Mouse (Mus musculus) heart, adult 2 months (tissue): ENCODE measurements at regions not wholly inside any gene's neighbourhood (a gene's known extent, or its start where the extent isn't known, plus 50 kb on each side); places are given as distances from the start of the nearest gene placed in this dataset.

Experiments used
- DNase-seq, 2 experiments: peaks; one replicate each; pipeline ENCODE4 v3.0.0; 2021
- H3K27ac ChIP-seq: fragments of 200-600 bp; 2 replicates; pipeline ENCODE4 v1.8.1; 2022
- H3K27me3 ChIP-seq: fragments of 200-500 bp; 2 replicates; pipeline ENCODE4 v1.6.1; 2012; ENCODE audit warnings: mild to moderate bottlenecking, low read length, inconsistent platforms, mixed read lengths; ENCODE audit not compliant: control insufficient read depth, insufficient read depth
- H3K36me3 ChIP-seq: fragments of 200-500 bp; 2 replicates; pipeline ENCODE4 v1.6.1; 2012; ENCODE audit warnings: low read length, inconsistent platforms; ENCODE audit not compliant: control insufficient read depth, insufficient read depth
- H3K4me1 ChIP-seq: fragments of 200-500 bp; 2 replicates; pipeline ENCODE4 v1.6.1; 2011; ENCODE audit warnings: low read length; ENCODE audit not compliant: control insufficient read depth, insufficient read depth
- H3K4me3 ChIP-seq: fragments of 200-600 bp; 2 replicates; pipeline ENCODE4 v1.8.1; 2022
- H3K79me2 ChIP-seq: fragments of 200-500 bp; replicated peaks from 2 replicates; pipeline ENCODE4 v1.6.1; 2012; ENCODE audit warnings: mild to moderate bottlenecking, inconsistent platforms, low read length, moderate library complexity, mixed read lengths; ENCODE audit not compliant: control insufficient read depth, insufficient read depth
- H3K9ac ChIP-seq: fragments of 200-500 bp; 2 replicates; pipeline ENCODE4 v1.6.1; 2012; ENCODE audit warnings: low read depth, mild to moderate bottlenecking, control low read depth, inconsistent platforms, low read length, mixed read lengths
- CTCF ChIP-seq: fragments of 200-600 bp; IDR thresholded peaks from 2 replicates; pipeline ENCODE4 v1.8.1; 2022; ENCODE audit warnings: antibody characterized with exemption, mild to moderate bottlenecking, moderate library complexity
- EP300 ChIP-seq: fragments of 200-500 bp; IDR thresholded peaks from 2 replicates; pipeline ENCODE4 v1.6.1; 2011; ENCODE audit warnings: low read depth, low read length, control low read depth; ENCODE audit not compliant: insufficient read depth
- POLR2A ChIP-seq: fragments of 200-500 bp; IDR thresholded peaks from 2 replicates; pipeline ENCODE4 v1.6.1; 2011; ENCODE audit warnings: mild to moderate bottlenecking, low read depth, low read length, control low read depth; ENCODE audit not compliant: insufficient read depth
- WGBS: fragments of 180-500 bp; shearing (Covaris S2); methylation state at CpG from one replicate; pipeline ENCODE4 v1.1.7; 2018; 5-methylcytosine and 5-hydroxymethylcytosine counted together
- intact Hi-C: fragments of 180-260 bp; cut with DNase I; formaldehyde crosslinking; loops from one replicate; pipeline ENCODE4 v1.15.1; 2025

DNA sequence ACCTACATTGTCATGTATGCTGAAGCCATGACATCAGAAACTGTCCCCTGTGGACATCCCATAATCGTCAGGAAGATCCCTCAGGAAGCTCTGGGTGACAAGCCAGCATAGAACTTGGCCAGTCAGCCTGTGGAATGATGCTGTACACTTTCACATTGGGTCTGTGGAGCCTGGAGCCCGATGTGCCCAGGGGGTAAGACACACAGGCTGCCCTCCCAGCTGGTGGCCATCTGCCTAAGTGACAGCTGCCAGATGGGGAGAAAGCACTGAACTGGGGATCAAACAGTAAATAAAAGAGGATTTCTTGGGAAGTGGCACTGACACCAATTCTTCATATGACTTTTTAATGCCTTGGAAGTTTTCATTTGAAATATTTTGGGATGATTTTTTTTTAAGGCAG is 486.8 kb downstream of the Efnb2 start:
- intact Hi-C loops = no loop called here
- TF ChIP-seq CTCF (no peak), POLR2A (no peak), EP300 (no peak)
- Histone ChIP-seq H3K4me3 (no peak overlapping the region), H3K36me3 (no peaks in the 10 kb centered on the region), H3K27ac (no peak overlapping the region), H3K4me1 (no peaks in the 10 kb centered on the region), H3K27me3 (no peaks in the 10 kb centered on the region), H3K9ac (no peak overlapping the region), H3K79me2 (no peaks in the 10 kb centered on the region)
- no peak for DNase-seq
- 25% methylated on average over 2 of the region's 2 CpGs for WGBS

DNA sequence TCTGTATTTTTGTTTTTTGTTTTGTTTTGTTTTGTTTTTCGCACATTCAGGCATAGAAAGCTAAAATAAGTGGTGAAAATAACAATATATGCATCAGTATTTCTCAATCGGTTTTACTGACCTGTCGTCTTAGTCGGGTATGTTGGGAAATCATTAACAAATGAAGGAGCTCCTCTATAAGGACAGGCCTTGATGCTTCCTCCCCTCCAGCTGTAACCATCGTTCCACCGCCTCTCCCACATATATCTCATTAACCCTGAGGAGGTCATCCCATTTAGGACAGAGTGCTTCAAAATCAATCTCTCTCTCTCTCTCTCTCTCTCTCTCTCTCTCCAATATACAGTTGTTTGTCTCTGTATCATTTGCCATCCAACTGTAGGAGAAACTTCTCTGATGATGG is 492.4 kb downstream of the Efnb2 start:
- WGBS = 77% methylated on average over 6 of the region's 6 CpGs
- intact Hi-C loops = no loop called here
- no peak for TF ChIP-seq CTCF
- no peak for TF ChIP-seq POLR2A
- TF ChIP-seq EP300 = no peak
- H3K27me3 ChIP-seq = no peaks in the 10 kb centered on the region
- no peaks in the 10 kb centered on the region for H3K36me3 ChIP-seq
- no peak overlapping the region for H3K4me3 ChIP-seq
- H3K27ac ChIP-seq = no peak overlapping the region
- DNase-seq = no peak
- no peaks in the 10 kb centered on the region for H3K79me2 ChIP-seq
- no peak overlapping the region for H3K9ac ChIP-seq
- no peaks in the 10 kb centered on the region for H3K4me1 ChIP-seq

DNA sequence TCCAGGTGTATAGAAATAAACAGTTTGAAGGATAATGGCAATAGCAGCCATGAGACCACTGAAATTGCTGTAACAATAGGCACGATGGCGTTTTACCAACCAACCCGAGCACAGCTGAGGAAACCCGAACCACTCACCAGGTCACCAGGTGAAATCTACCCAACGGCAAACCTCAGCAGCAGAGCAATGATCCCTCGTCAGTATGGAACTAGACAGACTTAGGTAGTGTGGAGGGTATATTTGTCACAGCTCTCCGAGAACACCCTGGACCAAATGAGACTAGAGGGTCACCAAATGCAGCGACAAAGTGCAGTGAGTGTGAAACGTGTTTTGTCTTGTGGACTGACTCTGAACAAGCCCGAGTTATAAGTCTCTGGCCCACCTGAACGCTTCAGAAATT is 492.8 kb downstream of the Efnb2 start:
- H3K27ac ChIP-seq = no peak overlapping the region
- no peak for DNase-seq
- no peaks in the 10 kb centered on the region for H3K79me2 ChIP-seq
- no peak for TF ChIP-seq POLR2A
- H3K4me3 ChIP-seq = no peak overlapping the region
- no peaks in the 10 kb centered on the region for H3K36me3 ChIP-seq
- no peaks in the 10 kb centered on the region for H3K27me3 ChIP-seq
- H3K9ac ChIP-seq = no peak overlapping the region
- 88% methylated on average over 11 of the region's 11 CpGs for WGBS
- intact Hi-C loops = no loop called here
- no peaks in the 10 kb centered on the region for H3K4me1 ChIP-seq

DNA sequence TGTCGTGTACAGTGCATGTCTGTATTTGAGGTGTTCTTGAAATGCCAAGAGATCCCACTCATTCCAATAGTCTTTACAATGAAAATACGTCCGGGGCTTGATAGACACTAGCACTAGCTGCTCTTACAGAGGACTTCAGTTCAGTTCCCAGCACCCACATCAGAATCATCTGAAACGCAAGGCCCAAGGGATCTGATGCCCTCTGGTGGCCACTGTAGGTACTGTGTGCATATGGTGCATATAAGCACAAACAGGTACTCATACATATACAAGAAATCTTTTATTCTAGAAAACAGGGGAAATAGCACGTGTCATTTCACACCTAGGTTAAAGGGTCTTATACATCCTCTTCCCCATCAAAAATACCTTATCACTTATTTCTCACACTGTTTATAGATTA is 513.5 kb downstream of the Efnb2 start:
- H3K27me3 ChIP-seq = no peaks in the 10 kb centered on the region
- H3K79me2 ChIP-seq = no peaks in the 10 kb centered on the region
- H3K9ac ChIP-seq = no peak overlapping the region
- no peaks in the 10 kb centered on the region for H3K36me3 ChIP-seq
- intact Hi-C loops = no loop called here
- H3K4me1 ChIP-seq = no peaks in the 10 kb centered on the region
- WGBS = 91% methylated on average over 5 of the region's 5 CpGs
- no peak overlapping the region for H3K27ac ChIP-seq
- TF ChIP-seq CTCF (peak; percentile 32), EP300 (no peak), POLR2A (no peak)
- no peak overlapping the region for H3K4me3 ChIP-seq
- DNase-seq = no peak

DNA sequence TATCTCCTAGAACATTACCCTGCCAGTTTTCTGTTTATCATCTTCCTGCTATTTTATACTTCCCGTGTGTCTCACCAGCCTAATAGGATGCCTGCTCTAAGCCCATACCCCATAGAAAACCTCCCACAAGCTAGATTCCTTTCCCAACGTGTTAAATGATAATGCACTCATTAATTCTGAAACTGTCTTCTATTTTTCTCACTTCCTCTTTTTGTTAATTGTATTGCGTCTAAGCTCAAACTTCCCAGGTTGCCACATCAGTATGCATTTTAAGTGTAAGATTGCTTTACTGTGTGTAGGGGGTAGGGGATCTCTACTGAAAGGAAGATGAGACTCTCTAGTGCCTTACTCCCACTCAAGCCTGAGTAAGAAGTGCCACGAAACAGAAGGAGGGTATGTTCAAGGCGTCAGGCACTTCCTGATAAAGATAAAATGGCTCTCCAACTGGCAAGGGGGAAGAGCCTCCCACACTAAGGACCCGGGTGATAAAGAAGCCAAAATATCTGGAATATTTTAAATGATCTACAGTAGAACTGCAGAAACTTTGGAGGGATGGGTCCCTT is 518.0 kb downstream of the Efnb2 start:
- no peak for TF ChIP-seq CTCF
- WGBS = 21% methylated on average over 6 of the region's 6 CpGs
- H3K27me3 ChIP-seq = no peaks in the 10 kb centered on the region
- no peak overlapping the region for H3K4me3 ChIP-seq
- no peak overlapping the region for H3K27ac ChIP-seq
- no peak for DNase-seq
- no peaks in the 10 kb centered on the region for H3K4me1 ChIP-seq
- H3K79me2 ChIP-seq = no peaks in the 10 kb centered on the region
- H3K36me3 ChIP-seq = no peaks in the 10 kb centered on the region
- H3K9ac ChIP-seq = no peak overlapping the region
- intact Hi-C loops = no loop called here

DNA sequence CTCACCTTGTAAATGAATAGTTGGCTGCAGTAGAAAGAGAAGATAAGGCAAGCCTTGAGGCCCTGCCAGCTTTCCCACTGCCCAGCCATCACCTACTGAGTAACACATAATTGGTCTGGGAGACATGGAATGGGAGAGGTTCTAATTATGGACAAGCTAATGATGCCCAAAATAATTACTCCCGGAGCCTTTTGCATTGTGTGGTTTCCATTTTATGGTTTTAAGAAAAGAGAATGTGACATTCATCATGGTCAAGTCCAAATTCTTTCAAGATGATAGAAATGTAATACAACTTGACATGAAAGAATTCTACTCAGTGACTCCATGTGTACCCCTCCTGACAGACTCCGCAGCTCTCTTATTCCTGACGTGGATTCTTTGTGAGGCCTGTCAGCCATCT is 518.6 kb downstream of the Efnb2 start:
- WGBS = 67% methylated on average over 3 of the region's 3 CpGs
- no peaks in the 10 kb centered on the region for H3K79me2 ChIP-seq
- TF ChIP-seq EP300 (no peak), CTCF (no peak), POLR2A (no peak)

DNA sequence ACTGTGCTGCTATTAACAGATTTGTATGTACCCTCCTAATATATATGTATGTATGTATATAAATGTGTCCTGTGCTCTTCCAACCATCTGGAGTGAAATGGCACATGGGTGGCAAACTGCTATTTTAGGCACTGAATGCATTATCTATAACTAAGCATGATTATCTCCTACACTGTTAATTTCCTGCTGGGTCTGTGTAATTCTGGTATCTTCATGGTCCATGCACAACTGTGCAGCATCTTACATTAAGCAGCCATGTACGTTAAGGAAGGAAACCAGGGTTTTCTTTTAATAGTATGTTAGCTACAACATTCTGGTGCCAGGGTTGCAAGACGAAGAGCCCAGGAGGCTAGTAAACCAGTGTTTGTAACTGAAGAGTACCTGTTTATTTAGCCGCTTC is 521.3 kb downstream of the Efnb2 start:
- Histone ChIP-seq H3K4me1 (no peaks in the 10 kb centered on the region), H3K27me3 (no peaks in the 10 kb centered on the region), H3K79me2 (no peaks in the 10 kb centered on the region), H3K4me3 (no peak overlapping the region), H3K36me3 (no peaks in the 10 kb centered on the region), H3K9ac (no peak overlapping the region), H3K27ac (no peak overlapping the region)
- WGBS = 85% methylated on average over 3 of the region's 3 CpGs
- no peak for DNase-seq
- intact Hi-C loops = no loop called here
- TF ChIP-seq CTCF (no peak), POLR2A (no peak), EP300 (no peak)

More for the DNA sequence above, 518.6 kb downstream of the Efnb2 start:
- Histone ChIP-seq H3K9ac (no peak overlapping the region), H3K27ac (no peak overlapping the region), H3K27me3 (no peaks in the 10 kb centered on the region), H3K4me3 (no peak overlapping the region), H3K4me1 (no peaks in the 10 kb centered on the region), H3K36me3 (no peaks in the 10 kb centered on the region)
- intact Hi-C loops = no loop called here
- DNase-seq = no peak
